Mouse (Mus musculus) thymus, adult 2 months (tissue): Measurements from ENCODE around the gene Tgfb3. TPM values are rescaled to one million over a fixed set of nuclear protein-coding genes. Genes with fewer than 3 reads are reported as not detected.
A peak's percentile ranks its signal among the peaks of the same experiment; 100 is the strongest.

Experiments used
- DNase-seq: peaks from one replicate; pipeline ENCODE4 v3.0.0; 2021
- H3K27ac ChIP-seq: fragments of 200-500 bp; 2 replicates; pipeline ENCODE4 v1.5.1; 2012; ENCODE audit warnings: low read length, control low read depth; ENCODE audit not compliant: control insufficient read depth, insufficient read depth
- H3K27me3 ChIP-seq: fragments of 200-500 bp; 2 replicates; pipeline ENCODE4 v1.6.1; 2012; ENCODE audit warnings: mild to moderate bottlenecking, low read length, moderate library complexity, mixed read lengths; ENCODE audit not compliant: control insufficient read depth, insufficient read depth
- H3K36me3 ChIP-seq: fragments of 200-500 bp; 2 replicates; pipeline ENCODE4 v1.6.1; 2012; ENCODE audit warnings: mild to moderate bottlenecking, low read length, moderate library complexity; ENCODE audit not compliant: control insufficient read depth, insufficient read depth
- H3K4me1 ChIP-seq: fragments of 200-500 bp; replicated peaks from 2 replicates; pipeline ENCODE4 v1.6.1; 2012; ENCODE audit warnings: low read length; ENCODE audit not compliant: control insufficient read depth, insufficient read depth
- H3K4me3 ChIP-seq: fragments of 200-500 bp; 2 replicates; pipeline ENCODE4 v1.5.1; 2012; ENCODE audit warnings: mild to moderate bottlenecking, low read length, control low read depth, moderate library complexity; ENCODE audit not compliant: control insufficient read depth, insufficient read depth
- CTCF ChIP-seq: fragments of 200-500 bp; IDR thresholded peaks from 2 replicates; pipeline ENCODE4 v1.5.1; 2012; ENCODE audit warnings: mild to moderate bottlenecking, control low read depth, low read length, moderate library complexity, borderline replicate concordance; ENCODE audit not compliant: control insufficient read depth, poor library complexity, insufficient read depth; ENCODE audit errors: extremely low read depth
- POLR2A ChIP-seq: fragments of 200-500 bp; IDR thresholded peaks from 2 replicates; pipeline ENCODE4 v1.6.1; 2012; ENCODE audit warnings: mild to moderate bottlenecking, low read length, control low read depth, moderate library complexity; ENCODE audit not compliant: control insufficient read depth, poor library complexity, insufficient read depth; ENCODE audit errors: extremely low read depth
- WGBS: fragments of 180-500 bp; shearing (Covaris S2); methylation state at CpG from one replicate; pipeline ENCODE4 v1.1.7; 2018; 5-methylcytosine and 5-hydroxymethylcytosine counted together
- polyA plus RNA-seq: library from polyadenylated mRNA; depleted of rRNA; stranded (reverse); fragments of >200 nt; gene quantifications from 2 replicates; pipeline ENCODE4 v1.2.3, GENCODE M21; 2012

Gene Tgfb3
- polyA plus RNA-seq, 1 experiment, result 4.3 TPM

- DNase-seq, result no peak
- no peaks in the 10 kb centered on the region for H3K36me3 ChIP-seq
- WGBS, result 93% methylated on average over 7 of the region's 7 CpGs
- no peak overlapping the region for H3K4me3 ChIP-seq
- H3K27me3 ChIP-seq, result no peaks in the 10 kb centered on the region; the same call in 1 of the 2 replicates
- TF ChIP-seq POLR2A (no peak), CTCF (no peak)
- H3K4me1 ChIP-seq, result peaks cover 7% of the 10 kb centered on the region; the same call in 1 of the 2 replicates
- no peak overlapping the region for H3K27ac ChIP-seq
These were observed 7.0 kb upstream of the Tgfb3 start for GRCm38 (mm10) chr12:86085873-86086272.

DNA sequence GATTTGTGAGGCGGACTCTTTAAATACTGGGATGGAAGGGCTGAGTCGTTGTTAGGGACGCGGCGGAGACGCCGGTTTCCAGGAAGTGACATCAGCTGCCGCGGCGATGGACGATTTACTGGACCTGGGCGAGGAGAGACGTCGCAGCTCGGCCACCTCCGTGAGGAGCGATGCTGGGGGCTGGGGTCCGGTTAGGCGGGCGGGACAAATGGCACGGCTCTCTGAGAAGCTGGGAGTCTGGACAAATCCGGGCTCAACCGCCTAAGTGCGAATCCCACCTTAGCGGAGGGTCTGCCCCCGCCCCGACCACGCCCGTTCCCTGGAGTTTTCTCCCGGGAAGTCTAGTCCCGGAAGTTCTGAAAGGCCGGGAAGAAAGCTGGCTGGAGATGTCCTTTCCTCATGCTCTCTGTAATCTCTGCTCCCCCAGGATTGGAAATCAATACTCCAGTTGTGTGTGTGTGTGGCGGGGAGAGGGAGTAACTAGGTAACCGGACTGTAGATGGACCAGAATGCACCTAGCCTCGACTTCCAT, 3.7 kb upstream of the Tgfb3 start, which contains the start of gene Ift43:
Ift43 (plus strand) TSS at position 61 of the 532 bp plus-strand sequence.
- no peak within 1 kb of the TSS for H3K27ac ChIP-seq
- 3% methylated on average over 35 of the region's 35 CpGs for WGBS
- H3K36me3 ChIP-seq, result no peaks in the 10 kb centered on the region
- H3K4me1 ChIP-seq, result peaks cover 10% of the 10 kb centered on the region
- TF ChIP-seq CTCF (no peak), POLR2A (no peak)
- peak within 1 kb of the TSS; percentile 50 for H3K4me3 ChIP-seq
- DNase-seq, result peak; percentile 28
- no peaks in the 10 kb centered on the region; the same call in 1 of the 2 replicates for H3K27me3 ChIP-seq

DNA sequence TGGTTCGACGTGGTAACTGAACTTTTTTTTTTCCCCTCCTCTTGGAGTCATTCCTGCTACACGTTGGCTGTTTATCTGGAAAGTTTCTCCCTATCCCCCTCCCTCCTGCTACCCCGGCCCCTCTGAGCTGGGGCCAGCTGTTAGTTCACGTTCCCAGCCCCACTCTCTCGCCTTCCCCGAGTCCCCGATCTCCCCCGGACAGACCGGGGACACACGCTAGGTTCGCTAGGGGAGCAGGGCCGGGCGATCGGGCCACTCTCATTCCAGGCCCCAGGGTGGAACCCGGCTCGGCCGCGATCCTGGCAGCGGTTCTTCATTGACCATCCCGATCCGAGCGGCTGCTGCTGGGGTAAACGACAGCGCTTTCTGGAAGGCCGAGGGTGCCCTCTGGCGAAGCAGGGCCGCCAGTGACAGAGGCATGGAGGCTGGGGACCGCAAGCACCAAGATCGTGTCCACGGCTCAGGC, 394 bp upstream of the Tgfb3 start:
- Histone ChIP-seq H3K36me3 (no peaks in the 10 kb centered on the region), H3K27ac (no peak overlapping the region), H3K27me3 (no peaks in the 10 kb centered on the region; the same call in 1 of the 2 replicates), H3K4me1 (peaks cover 10% of the 10 kb centered on the region), H3K4me3 (peak overlapping the region; percentile 61)
- no peak; the same call in 1 of the 2 replicates for TF ChIP-seq POLR2A
- TF ChIP-seq CTCF, result peak; percentile 92
- under 1% methylated on average over 31 of the region's 31 CpGs for WGBS
- peak; percentile 89 for DNase-seq

GRCm38 (mm10) chr12:86078176-86078552, 677 bp downstream of the Tgfb3 start:
- DNase-seq, result no peak
- TF ChIP-seq CTCF, result no peak
- no peak for TF ChIP-seq POLR2A
- Histone ChIP-seq H3K27ac (no peak overlapping the region), H3K4me3 (no peak overlapping the region), H3K36me3 (no peaks in the 10 kb centered on the region), H3K4me1 (peaks cover 10% of the 10 kb centered on the region), H3K27me3 (no peaks in the 10 kb centered on the region; the same call in 1 of the 2 replicates)
- 89% methylated on average over 9 of the region's 9 CpGs for WGBS

GRCm38 (mm10) chr12:86077736-86078135, 1.1 kb downstream of the Tgfb3 start:
- WGBS, result 90% methylated on average over 11 of the region's 11 CpGs
- no peak overlapping the region for H3K27ac ChIP-seq
- no peaks in the 10 kb centered on the region; the same call in 1 of the 2 replicates for H3K27me3 ChIP-seq
- no peak overlapping the region for H3K4me3 ChIP-seq
- H3K4me1 ChIP-seq, result peaks cover 8% of the 10 kb centered on the region
- TF ChIP-seq CTCF, result no peak
- TF ChIP-seq POLR2A, result no peak
- H3K36me3 ChIP-seq, result no peaks in the 10 kb centered on the region
- DNase-seq, result no peak

- no peak overlapping the region for H3K4me3 ChIP-seq
- TF ChIP-seq POLR2A (no peak), CTCF (no peak)
- H3K36me3 ChIP-seq, result no peaks in the 10 kb centered on the region
- peaks cover 4% of the 10 kb centered on the region; the same call in 1 of the 2 replicates for H3K4me1 ChIP-seq
- DNase-seq, result no peak
- no peak overlapping the region for H3K27ac ChIP-seq
- 88% methylated on average over 8 of the region's 8 CpGs for WGBS
- no peaks in the 10 kb centered on the region for H3K27me3 ChIP-seq
These were observed 1.5 kb downstream of the Tgfb3 start for GRCm38 (mm10) chr12:86077322-86077721.
